Mouse (Mus musculus) brain, adult 2 months (tissue): ENCODE data around the gene Rundc1.
"Not testable (repeated sequence)": the region's sequence is repeated elsewhere in the genome, so short reads cannot be mapped to it uniquely, and the experiment has no call there.

ENCODE experiments used
- DNase-seq: peaks from one replicate; pipeline ENCODE4 v3.0.0; 2011; ENCODE audit warnings: low read depth, low spot score

The Rundc1 gene

DNA sequence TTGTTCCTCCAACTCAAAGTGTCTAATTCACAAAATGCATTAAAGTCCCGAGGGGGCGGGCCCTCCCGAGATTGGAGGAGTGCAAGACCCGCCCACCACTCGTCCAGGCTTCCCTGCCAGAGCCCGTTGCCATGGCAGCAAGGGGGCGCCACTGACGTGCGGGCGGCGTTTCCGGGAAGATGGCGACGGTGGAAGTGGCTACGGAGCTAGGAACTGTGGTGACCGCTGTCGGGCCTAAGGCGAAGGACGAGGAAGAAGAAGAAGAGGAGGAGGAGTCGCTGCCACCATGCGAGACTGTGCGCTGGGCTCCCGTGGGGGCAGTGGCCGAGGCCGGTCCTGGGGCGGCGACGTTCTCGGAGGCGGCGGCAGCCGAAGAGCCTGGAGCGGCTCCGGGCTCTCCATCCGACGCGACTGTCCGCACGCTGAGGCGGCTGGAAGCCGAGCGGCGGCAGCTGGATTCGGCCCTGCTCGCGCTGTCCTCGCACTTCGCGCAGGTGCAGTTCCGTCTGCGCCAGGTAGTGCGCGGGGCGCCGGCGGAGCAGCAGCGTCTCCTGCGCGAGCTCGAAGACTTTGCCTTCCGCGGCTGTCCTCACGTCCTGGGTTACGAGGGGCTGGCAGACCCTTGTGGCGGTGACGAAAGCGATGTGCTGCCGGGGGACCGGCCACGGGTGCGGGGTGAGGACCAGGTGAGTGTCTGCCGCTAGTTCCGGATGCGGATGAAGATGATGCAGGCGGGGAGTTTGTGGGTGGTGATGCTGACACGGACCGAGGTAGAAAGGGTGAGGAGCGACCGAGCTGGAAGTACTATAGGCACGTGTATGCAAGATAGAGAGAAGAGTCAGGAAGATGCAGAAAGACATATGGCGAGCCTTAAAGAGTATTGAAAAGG is at the start of gene Rundc1, which contains the start of gene Ptges3l:
Gene Rundc1, plus strand, starts transcription at position 161 of the 889 bp plus-strand sequence.
Gene Ptges3l, minus strand, starts transcription at position 409 of the 889 bp plus-strand sequence.
- DNase-seq = peak; percentile 98

DNA sequence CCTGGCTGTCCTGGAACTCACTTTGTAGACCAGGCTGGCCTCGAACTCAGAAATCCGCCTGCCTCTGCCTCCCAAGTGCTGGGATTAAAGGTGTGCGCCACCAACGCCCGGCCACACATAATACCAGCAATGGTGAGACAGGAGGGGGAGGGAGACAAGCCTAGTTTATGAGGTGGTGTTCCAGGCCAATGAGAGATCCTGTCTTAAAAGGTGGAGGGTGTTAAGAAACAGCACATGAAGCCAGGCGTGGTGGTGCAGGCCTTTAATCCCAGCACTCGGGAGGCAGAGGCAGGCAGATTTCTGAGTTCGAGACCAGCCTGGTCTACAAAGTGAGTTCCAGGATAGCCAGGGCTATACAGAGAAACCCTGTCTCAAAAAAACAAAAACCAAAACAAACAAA is 46.7 kb upstream of the Rundc1 start:
- not testable (repeated sequence) for DNase-seq

- no peak for DNase-seq
Observed at GRCm38 (mm10) chr11:101378926-101379325, 46.0 kb upstream of the Rundc1 start.

DNA sequence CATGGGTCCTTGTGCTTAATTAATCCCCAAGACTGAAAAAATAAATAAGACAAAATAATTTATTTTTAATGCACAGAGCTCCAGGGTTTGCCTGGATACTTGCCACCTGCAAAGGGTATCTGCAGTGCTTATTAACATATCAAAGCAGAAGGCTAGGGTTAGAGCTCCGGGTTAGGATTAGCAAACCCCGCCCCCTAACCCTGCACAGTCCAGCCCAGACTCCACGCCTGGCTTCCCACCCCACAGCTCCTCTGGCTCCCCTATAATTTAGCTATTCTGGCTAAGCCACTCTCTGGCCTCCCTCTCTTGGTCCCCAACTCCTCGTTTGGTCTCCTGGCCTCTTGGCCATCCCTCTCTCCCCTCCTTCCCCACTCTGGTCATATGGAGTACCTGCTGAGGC is 43.1 kb upstream of the Rundc1 start:
- DNase-seq = no peak

DNA sequence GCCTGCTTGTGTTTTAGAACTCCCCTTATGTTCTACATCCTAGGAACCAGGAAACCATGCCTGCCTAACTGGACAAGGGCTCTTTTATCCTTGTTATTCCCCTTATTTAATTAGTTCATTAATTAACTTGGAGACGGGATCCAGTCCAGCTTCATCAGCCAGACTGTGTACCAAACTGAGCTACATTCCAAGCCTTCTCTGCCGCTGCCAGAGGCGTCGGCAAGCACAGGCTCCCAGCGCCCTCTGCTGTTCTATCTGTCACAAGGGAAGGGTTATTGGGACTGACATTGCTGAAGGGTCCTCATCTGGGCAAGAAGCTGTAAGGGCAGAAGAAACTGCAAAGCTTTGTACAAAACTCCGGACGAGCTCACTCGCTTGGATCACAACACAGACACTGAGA is 29.8 kb upstream of the Rundc1 start:
- peak; percentile 76 for DNase-seq

GRCm38 (mm10) chr11:101415306-101415705 is 9.6 kb upstream of the Rundc1 start:
- DNase-seq = no peak

DNA sequence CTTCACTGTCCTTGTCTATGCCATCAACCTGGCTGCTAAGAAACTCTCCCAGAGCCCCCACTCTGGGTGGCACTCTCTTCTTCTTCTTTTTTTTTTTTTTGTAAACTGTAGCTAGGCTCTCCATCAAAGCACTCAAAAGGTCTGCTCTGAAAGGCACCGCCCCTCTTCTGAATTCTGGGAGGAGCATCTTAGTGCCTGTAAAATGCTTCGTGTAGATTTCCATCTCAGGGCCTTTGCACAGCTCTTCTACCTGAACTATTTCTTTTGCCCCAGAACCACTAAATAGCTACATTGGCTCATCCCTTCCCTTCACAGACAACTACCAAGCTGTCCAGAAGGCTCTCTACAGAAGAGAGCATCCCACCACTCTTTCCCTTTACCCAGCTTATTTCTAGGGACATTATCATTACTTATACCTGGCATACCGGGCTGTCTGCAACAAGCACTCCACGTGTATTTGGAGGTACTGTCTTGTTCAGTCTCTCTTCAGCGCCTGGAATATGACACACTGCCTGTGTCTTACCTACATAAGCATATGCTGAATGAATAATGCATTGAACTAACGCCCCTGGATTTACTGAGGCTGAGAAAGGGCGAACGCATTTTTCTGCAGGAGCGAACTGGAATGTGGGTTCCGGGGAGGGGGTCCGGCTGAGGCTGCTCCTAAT is 8.3 kb upstream of the Rundc1 start:
- DNase-seq = peak; percentile 37

DNA sequence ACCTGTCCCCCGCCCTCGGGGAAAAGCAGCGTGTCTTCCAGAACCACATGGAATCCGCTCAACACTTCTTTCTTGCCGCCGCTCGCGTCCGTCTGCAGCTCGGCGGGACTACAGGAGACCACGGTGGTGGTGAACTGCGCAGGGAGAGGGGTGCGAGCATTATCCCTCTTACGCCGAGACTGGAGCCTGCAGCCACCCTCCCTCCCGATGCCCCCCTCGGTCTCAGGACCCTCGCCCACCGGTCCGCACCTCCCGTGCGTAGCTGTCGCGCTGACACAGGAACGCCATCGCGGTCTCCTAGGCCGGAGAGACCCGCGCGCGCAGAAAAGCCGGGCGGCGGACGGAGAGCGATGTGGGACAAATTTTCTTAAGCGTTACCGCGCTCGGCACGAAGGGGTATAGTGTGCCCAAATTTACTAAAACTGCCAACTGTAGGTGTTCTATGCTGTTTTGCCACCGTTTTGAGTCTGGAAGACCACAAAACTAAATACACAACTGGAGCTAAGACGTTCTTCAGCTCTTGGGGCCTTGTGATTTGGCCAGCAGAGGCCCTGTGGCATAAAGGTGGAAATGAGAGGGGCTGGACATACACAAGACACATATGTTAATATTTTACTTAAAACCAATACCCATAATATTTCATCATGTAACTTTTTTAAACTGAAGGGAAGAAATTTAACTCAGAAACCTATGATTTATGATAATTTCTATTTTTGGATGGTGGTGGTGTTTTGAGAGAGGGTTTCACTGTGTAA is 7.6 kb upstream of the Rundc1 start, which contains the start of gene Aarsd1:
Gene Aarsd1, minus strand, starts transcription at position 515 of the 755 bp plus-strand sequence.
- DNase-seq = peak; percentile 96

DNA sequence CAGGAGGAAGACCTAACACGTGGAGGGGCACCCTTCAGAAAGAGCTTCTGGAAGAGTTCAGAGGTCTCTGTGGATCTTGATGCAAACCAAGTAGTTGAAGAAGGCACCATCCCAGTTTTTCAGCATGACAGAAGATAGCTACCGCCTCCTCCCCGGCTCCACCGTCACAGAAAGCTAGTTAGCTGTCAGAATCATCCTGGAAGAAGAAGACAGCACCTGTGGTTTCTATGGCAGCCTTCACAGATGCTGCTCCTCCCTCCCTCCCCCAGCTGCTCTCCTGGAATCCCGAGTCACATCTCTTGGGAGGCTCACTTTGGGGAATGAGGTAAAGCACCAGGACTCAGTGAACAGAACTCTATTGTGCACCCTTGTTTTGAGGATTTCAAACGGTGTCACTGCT is 5.9 kb upstream of the Rundc1 start:
- DNase-seq = peak; percentile 85

GRCm38 (mm10) chr11:101419610-101420009 is 5.3 kb upstream of the Rundc1 start:
- peak; percentile 30 for DNase-seq

GRCm38 (mm10) chr11:101420148-101420547 is 4.7 kb upstream of the Rundc1 start:
- DNase-seq = no peak

DNA sequence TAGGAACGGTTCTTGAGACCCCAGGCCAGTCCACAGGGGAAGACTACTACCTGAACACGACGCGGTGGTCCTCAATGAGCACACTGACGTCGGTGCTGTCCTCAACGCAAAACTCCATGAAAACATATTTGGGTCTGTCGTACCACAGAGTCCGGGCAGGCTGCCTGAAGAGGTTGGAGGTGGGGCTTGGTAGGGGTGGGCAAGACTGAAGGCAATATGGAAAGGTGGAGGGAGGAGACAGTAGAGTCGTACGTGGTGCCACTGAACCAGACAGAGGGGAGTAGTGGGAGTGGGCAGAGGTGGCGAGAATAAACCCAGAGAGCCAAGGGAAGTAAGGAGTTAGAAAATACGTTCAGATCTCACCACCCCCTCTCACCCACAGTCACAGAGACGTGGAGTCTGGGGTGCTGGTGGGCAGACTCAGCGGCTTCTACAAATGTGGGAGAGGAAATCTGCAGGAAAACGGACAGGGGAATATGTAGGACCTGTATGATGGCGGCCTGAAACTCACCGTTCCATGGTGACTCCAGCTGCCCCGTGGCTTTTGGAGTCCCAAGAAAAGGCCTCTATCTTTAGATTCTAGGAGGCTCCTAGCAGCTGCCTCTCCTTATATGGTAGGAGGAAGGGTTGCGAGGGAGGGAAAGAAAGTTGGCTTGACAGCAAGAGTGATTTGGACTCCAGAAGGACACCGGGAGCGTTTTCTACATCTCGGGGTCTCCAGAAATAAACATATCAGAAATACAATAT is 607 bp upstream of the Rundc1 start, which contains the start of gene Gm27029:
Gene Gm27029, minus strand, starts transcription at position 692 of the 747 bp plus-strand sequence.
- DNase-seq = no peak

- DNase-seq = peak; percentile 29
Observed at GRCm38 (mm10) chr11:101426165-101426564, 1.3 kb downstream of the Rundc1 start.

GRCm38 (mm10) chr11:101431327-101431726 is 6.4 kb downstream of the Rundc1 start:
- no peak for DNase-seq

DNA sequence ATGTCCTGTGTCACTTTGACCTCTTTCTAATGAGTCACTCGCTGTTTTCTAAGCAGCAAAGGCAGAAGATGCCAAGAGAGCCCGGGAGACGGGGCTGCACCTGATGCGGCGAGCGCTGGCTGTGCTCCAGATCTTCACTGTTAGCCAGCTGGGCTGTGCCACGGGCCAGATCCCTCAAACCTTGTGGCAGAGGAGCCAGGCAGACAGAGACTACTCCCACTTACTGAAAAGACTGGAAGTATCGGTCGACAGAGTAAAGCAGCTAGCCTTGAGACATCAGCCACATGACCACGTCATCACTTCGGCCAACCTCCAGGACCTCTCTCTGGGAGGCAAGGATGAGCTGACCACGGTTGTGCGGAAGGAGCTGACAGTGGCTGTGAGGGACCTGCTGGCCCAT is 8.5 kb downstream of the Rundc1 start:
- DNase-seq = peak; percentile 70

DNA sequence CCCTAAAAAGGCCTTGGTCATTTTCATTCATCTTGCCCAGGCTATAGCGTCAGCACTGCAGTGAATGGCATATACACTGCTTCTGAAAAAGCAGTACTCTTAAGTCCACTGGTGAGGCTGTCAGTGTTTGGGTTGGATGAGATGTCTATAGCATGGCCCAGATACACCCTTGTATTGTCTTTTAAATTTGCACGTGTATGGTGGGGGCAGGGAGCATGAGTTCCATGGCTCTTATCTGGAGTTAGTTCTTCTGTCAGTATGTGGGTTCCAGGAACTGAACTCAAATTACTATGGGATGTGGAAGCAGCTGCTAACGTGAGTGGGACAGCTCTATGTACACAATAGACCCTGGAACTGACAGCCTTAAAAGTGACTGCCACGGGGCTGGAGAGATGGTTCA is 10.9 kb downstream of the Rundc1 start:
- DNase-seq = no peak

- no peak for DNase-seq
Observed at GRCm38 (mm10) chr11:101436916-101437315, 12.0 kb downstream of the Rundc1 start.

GRCm38 (mm10) chr11:101438006-101438405 is 13.1 kb downstream of the Rundc1 start:
- not testable (repeated sequence) for DNase-seq

DNA sequence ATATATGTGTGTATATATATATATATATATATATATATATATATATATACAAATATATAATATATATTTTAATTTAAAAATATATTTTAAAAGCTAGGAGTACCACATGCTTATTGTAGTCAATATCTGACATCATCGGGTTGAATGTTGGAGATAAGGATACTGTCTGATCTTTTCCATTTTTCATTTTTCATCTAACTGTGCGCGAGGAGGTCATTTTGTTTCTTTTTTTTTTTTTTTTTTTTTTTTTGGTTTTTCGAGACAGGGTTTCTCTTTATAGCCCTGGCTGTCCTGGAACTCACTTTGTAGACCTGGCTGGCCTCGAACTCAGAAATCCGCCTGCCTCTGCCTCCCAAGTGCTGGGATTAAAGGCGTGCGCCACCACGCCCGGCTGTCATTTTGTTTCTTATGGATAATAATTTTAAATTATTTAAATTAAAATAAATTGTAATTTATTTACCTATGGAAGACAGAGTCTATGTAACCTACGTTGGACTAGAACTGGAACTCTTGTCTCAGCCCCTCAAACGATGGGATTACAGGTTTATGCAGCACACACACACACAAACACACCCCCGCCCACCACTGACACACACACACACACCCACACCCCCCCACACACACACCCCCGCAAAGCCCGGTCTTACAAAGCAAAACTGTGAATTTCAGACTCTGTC is 16.7 kb downstream of the Rundc1 start:
- not testable (repeated sequence) for DNase-seq

- peak; percentile 100 for DNase-seq
Observed at GRCm38 (mm10) chr11:101442127-101442693, 17.3 kb downstream of the Rundc1 start, which contains the start of gene Rpl27. Gene Rpl27, plus strand, starts transcription at chr11:101442298.
